Mouse (Mus musculus): ENCODE measurements around the gene Ift140. TPM values are rescaled to one million over a fixed set of nuclear protein-coding genes. Genes with fewer than 3 reads are reported as not detected.

The Ift140 gene
- polyA plus RNA-seq, 1 experiment from 2014 or later, result 139 TPM

- no peaks in the 10 kb centered on the region for H3K27me3 ChIP-seq
- H3K9ac ChIP-seq, result no peak overlapping the region
- H3K9me3 ChIP-seq (replicated peaks), result no peaks in the 10 kb centered on the region
- peaks cover 17% of the 10 kb centered on the region for H3K4me1 ChIP-seq (replicated peaks)
- H3K4me3 ChIP-seq (replicated peaks), result no peak overlapping the region
- H3K4me2 ChIP-seq, result peak overlapping the region; percentile 13; the same call in 1 of the 2 replicates
- 66% methylated on average over 13 of the region's 13 CpGs for WGBS (ENCODE audit: insufficient replicate concordance)
- H3K36me3 ChIP-seq (replicated peaks), result no peaks in the 10 kb centered on the region
- no peak overlapping the region for H3K27ac ChIP-seq (replicated peaks)
- ATAC-seq (ENCODE audit: insufficient read depth), result no peak
Observed at GRCm38 (mm10) chr17:25077771-25078372, 62.0 kb downstream of the Ift140 start.

- 77% methylated on average over 13 of the region's 13 CpGs for WGBS (ENCODE audit: insufficient replicate concordance)
- H3K9me3 ChIP-seq (replicated peaks), result no peaks in the 10 kb centered on the region
- ATAC-seq (ENCODE audit: insufficient read depth), result no peak
- H3K4me3 ChIP-seq (replicated peaks), result peak overlapping the region; percentile 19
- H3K36me3 ChIP-seq (replicated peaks), result no peaks in the 10 kb centered on the region
- H3K4me1 ChIP-seq (replicated peaks), result peaks cover 37% of the 10 kb centered on the region
- H3K4me2 ChIP-seq, result no peak overlapping the region
- 0 out of 2 replicates have a peak overlapping the region, but pooled peaks have one; percentile 45 for H3K27ac ChIP-seq (replicated peaks)
- no peaks in the 10 kb centered on the region for H3K27me3 ChIP-seq
- H3K9ac ChIP-seq, result no peak overlapping the region
Observed at GRCm38 (mm10) chr17:25080210-25080609, 64.3 kb downstream of the Ift140 start.

GRCm38 (mm10) chr17:25080960-25081381 is 65.1 kb downstream of the Ift140 start:
- Histone ChIP-seq H3K9me3 (replicated peaks) (no peaks in the 10 kb centered on the region), H3K4me2 (no peak overlapping the region), H3K27ac (replicated peaks) (peak overlapping the region; percentile 45; the same call in 1 of the 2 replicates), H3K4me3 (replicated peaks) (peak overlapping the region; percentile 19), H3K36me3 (replicated peaks) (no peaks in the 10 kb centered on the region), H3K9ac (no peak overlapping the region), H3K27me3 (no peaks in the 10 kb centered on the region), H3K4me1 (replicated peaks) (peaks cover 45% of the 10 kb centered on the region)
- 56% methylated on average over 11 of the region's 11 CpGs for WGBS (ENCODE audit: insufficient replicate concordance)
- no peak for ATAC-seq (ENCODE audit: insufficient read depth)

- Histone ChIP-seq H3K27me3 (no peaks in the 10 kb centered on the region), H3K36me3 (replicated peaks) (no peaks in the 10 kb centered on the region), H3K9me3 (replicated peaks) (no peaks in the 10 kb centered on the region), H3K4me1 (replicated peaks) (peaks cover 58% of the 10 kb centered on the region), H3K9ac (no peak overlapping the region), H3K4me2 (no peak overlapping the region), H3K4me3 (replicated peaks) (no peak overlapping the region), H3K27ac (replicated peaks) (peak overlapping the region; percentile 98)
- no peak for ATAC-seq (ENCODE audit: insufficient read depth)
- 47% methylated on average over 14 of the region's 14 CpGs for WGBS (ENCODE audit: insufficient replicate concordance)
Observed at GRCm38 (mm10) chr17:25082081-25082847, 66.4 kb downstream of the Ift140 start.

GRCm38 (mm10) chr17:25082887-25083286 is 67.0 kb downstream of the Ift140 start:
- 61% methylated on average over 3 of the region's 3 CpGs for WGBS (ENCODE audit: insufficient replicate concordance)
- Histone ChIP-seq H3K36me3 (replicated peaks) (no peaks in the 10 kb centered on the region), H3K9ac (no peak overlapping the region), H3K27me3 (no peaks in the 10 kb centered on the region), H3K4me1 (replicated peaks) (peaks cover 64% of the 10 kb centered on the region), H3K27ac (replicated peaks) (peak overlapping the region; percentile 98; the same call in 1 of the 2 replicates), H3K9me3 (replicated peaks) (no peaks in the 10 kb centered on the region), H3K4me3 (replicated peaks) (no peak overlapping the region), H3K4me2 (no peak overlapping the region)
- no peak for ATAC-seq (ENCODE audit: insufficient read depth)

GRCm38 (mm10) chr17:25083444-25083931 is 67.6 kb downstream of the Ift140 start, which contains the start of gene Tmem204:
TSS of gene Tmem204 (minus strand) at chr17:25083591.
- Histone ChIP-seq H3K4me3 (replicated peaks) (no peak within 1 kb of the TSS), H3K9ac (no peak within 1 kb of the TSS; the same call in 1 of the 2 replicates), H3K27me3 (no peaks in the 10 kb centered on the region), H3K4me1 (replicated peaks) (peaks cover 68% of the 10 kb centered on the region), H3K27ac (replicated peaks) (peak within 1 kb of the TSS; percentile 98), H3K4me2 (no peak within 1 kb of the TSS), H3K36me3 (replicated peaks) (0 out of 2 replicates have a peak, but pooled peaks cover under 1% of the 10 kb centered on the region), H3K9me3 (replicated peaks) (no peaks in the 10 kb centered on the region)
- ATAC-seq (ENCODE audit: insufficient read depth), result 0 out of 2 replicates have a peak, but pooled peaks have one; percentile 11
- 63% methylated on average over 7 of the region's 7 CpGs for WGBS (ENCODE audit: insufficient replicate concordance)

GRCm38 (mm10) chr17:25084835-25085385 is 69.0 kb downstream of the Ift140 start:
- Histone ChIP-seq H3K9me3 (replicated peaks) (no peaks in the 10 kb centered on the region), H3K27ac (replicated peaks) (peak overlapping the region; percentile 98), H3K4me1 (replicated peaks) (peaks cover 70% of the 10 kb centered on the region), H3K27me3 (no peaks in the 10 kb centered on the region), H3K4me2 (no peak overlapping the region), H3K4me3 (replicated peaks) (no peak overlapping the region), H3K9ac (no peak overlapping the region), H3K36me3 (replicated peaks) (0 out of 2 replicates have a peak, but pooled peaks cover 3% of the 10 kb centered on the region)
- no peak for ATAC-seq (ENCODE audit: insufficient read depth)
- WGBS (ENCODE audit: insufficient replicate concordance), result 74% methylated on average over 13 of the region's 13 CpGs

GRCm38 (mm10) chr17:25086724-25087123 is 70.8 kb downstream of the Ift140 start:
- Histone ChIP-seq H3K9ac (peak overlapping the region; percentile 82), H3K27me3 (no peaks in the 10 kb centered on the region), H3K27ac (replicated peaks) (peak overlapping the region; percentile 98), H3K4me2 (peak overlapping the region; percentile 71), H3K4me3 (replicated peaks) (peak overlapping the region; percentile 67), H3K36me3 (replicated peaks) (peaks cover 17% of the 10 kb centered on the region), H3K9me3 (replicated peaks) (no peaks in the 10 kb centered on the region), H3K4me1 (replicated peaks) (peaks cover 81% of the 10 kb centered on the region)
- 36% methylated on average over 7 of the region's 7 CpGs for WGBS (ENCODE audit: insufficient replicate concordance)
- peak; percentile 51 for ATAC-seq (ENCODE audit: insufficient read depth)

- no peaks in the 10 kb centered on the region for H3K9me3 ChIP-seq (replicated peaks)
- 34% methylated on average over 10 of the region's 10 CpGs for WGBS (ENCODE audit: insufficient replicate concordance)
- peaks cover 84% of the 10 kb centered on the region for H3K4me1 ChIP-seq (replicated peaks)
- H3K4me3 ChIP-seq (replicated peaks), result peak overlapping the region; percentile 67
- no peaks in the 10 kb centered on the region for H3K27me3 ChIP-seq
- H3K4me2 ChIP-seq, result peak overlapping the region; percentile 71
- ATAC-seq (ENCODE audit: insufficient read depth), result peak; percentile 90
- H3K27ac ChIP-seq (replicated peaks), result peak overlapping the region; percentile 98
- H3K36me3 ChIP-seq (replicated peaks), result peaks cover 41% of the 10 kb centered on the region
- peak overlapping the region; percentile 82 for H3K9ac ChIP-seq
Observed at GRCm38 (mm10) chr17:25089158-25089557, 73.3 kb downstream of the Ift140 start.

- peak overlapping the region; percentile 71 for H3K4me2 ChIP-seq
- H3K4me3 ChIP-seq (replicated peaks), result peak overlapping the region; percentile 67
- peak overlapping the region; percentile 98 for H3K27ac ChIP-seq (replicated peaks)
- H3K36me3 ChIP-seq (replicated peaks), result peaks cover 54% of the 10 kb centered on the region
- peaks cover 83% of the 10 kb centered on the region for H3K4me1 ChIP-seq (replicated peaks)
- peak overlapping the region; percentile 82 for H3K9ac ChIP-seq
- H3K9me3 ChIP-seq (replicated peaks), result no peaks in the 10 kb centered on the region
- no peaks in the 10 kb centered on the region for H3K27me3 ChIP-seq
- 66% methylated on average over 10 of the region's 10 CpGs for WGBS (ENCODE audit: insufficient replicate concordance)
- no peak for ATAC-seq (ENCODE audit: insufficient read depth)
Observed at GRCm38 (mm10) chr17:25090450-25090849, 74.6 kb downstream of the Ift140 start.

- no peak for ATAC-seq (ENCODE audit: insufficient read depth)
- peaks cover 99% of the 10 kb centered on the region for H3K36me3 ChIP-seq (replicated peaks)
- no peak overlapping the region for H3K9ac ChIP-seq
- H3K9me3 ChIP-seq (replicated peaks), result no peaks in the 10 kb centered on the region
- peak overlapping the region; percentile 38; the same call in 1 of the 2 replicates for H3K27ac ChIP-seq (replicated peaks)
- H3K27me3 ChIP-seq, result no peaks in the 10 kb centered on the region
- H3K4me3 ChIP-seq (replicated peaks), result no peak overlapping the region
- WGBS (ENCODE audit: insufficient replicate concordance), result 88% methylated on average over 2 of the region's 2 CpGs
- H3K4me2 ChIP-seq, result no peak overlapping the region
- peaks cover 48% of the 10 kb centered on the region for H3K4me1 ChIP-seq (replicated peaks)
Observed at GRCm38 (mm10) chr17:25096221-25096620, 80.3 kb downstream of the Ift140 start.

Measured in liver, embryonic 15.5 days (tissue).